Mouse (Mus musculus) bone marrow macrophage, adult 2 months (primary cell): ENCODE data around the gene Rbms3.

Experiments used
- CTCF ChIP-seq: IDR thresholded peaks from 2 replicates; pipeline ENCODE4 v1.5.1; 2012; ENCODE audit warnings: low read depth, mild to moderate bottlenecking, low read length, moderate library complexity
- POLR2A ChIP-seq: IDR thresholded peaks from 2 replicates; pipeline ENCODE4 v1.6.1; 2012; ENCODE audit warnings: mild to moderate bottlenecking, low read depth, low read length, borderline replicate concordance

GRCm38 (mm10) chr9:116701511-116702179, 928.1 kb downstream of the Rbms3 start:
- TF ChIP-seq POLR2A: no peak
- no peak for TF ChIP-seq CTCF
